Mouse (Mus musculus) adrenal gland, postnatal 4 days (tissue): Measurements from ENCODE around the gene Pqlc2. TPM values are rescaled to one million over a fixed set of nuclear protein-coding genes. Genes with fewer than 3 reads are reported as not detected.
A peak's percentile ranks its signal among the peaks of the same experiment; 100 is the strongest.

Source experiments
- DNase-seq, 2 experiments: peaks; one replicate each; pipeline ENCODE4 v3.0.0; 2021 to 2022; ENCODE audit warnings: low spot score in 2 of 2, mixed read lengths in 2 of 2
- total RNA-seq, 2 experiments: library from RNA; stranded (reverse); gene quantifications; 2 replicates each; pipeline ENCODE4 v1.2.3; 2021

Gene Pqlc2
- total RNA-seq, 2 experiments from 2014 or later, result 9.8 to 10.6 TPM

- DNase-seq, result no peak
These were observed 44.0 kb downstream of the Pqlc2 start for GRCm38 (mm10) chr4:139266500-139266865.

- no peak for DNase-seq
These were observed 44.6 kb downstream of the Pqlc2 start for GRCm38 (mm10) chr4:139265783-139266499.

GRCm38 (mm10) chr4:139262981-139263380 lies 47.5 kb downstream of the Pqlc2 start:
- no peak for DNase-seq

- DNase-seq, result no peak
These were observed 51.1 kb downstream of the Pqlc2 start for GRCm38 (mm10) chr4:139259302-139259871.

GRCm38 (mm10) chr4:139258621-139259301 lies 51.7 kb downstream of the Pqlc2 start:
- no peak for DNase-seq

- no peak for DNase-seq
These were observed 53.8 kb downstream of the Pqlc2 start for GRCm38 (mm10) chr4:139256708-139257107.

GRCm38 (mm10) chr4:139256146-139256545 lies 54.4 kb downstream of the Pqlc2 start:
- no peak for DNase-seq

- no peak for DNase-seq
These were observed 57.3 kb downstream of the Pqlc2 start for GRCm38 (mm10) chr4:139253206-139253605.

GRCm38 (mm10) chr4:139252051-139252760 lies 58.3 kb downstream of the Pqlc2 start:
- DNase-seq, result peak; percentile 58 to 80

GRCm38 (mm10) chr4:139250886-139251285 lies 59.6 kb downstream of the Pqlc2 start:
- no peak for DNase-seq

GRCm38 (mm10) chr4:139250043-139250442 lies 60.5 kb downstream of the Pqlc2 start:
- no peak for DNase-seq

- DNase-seq, result no peak
These were observed 61.8 kb downstream of the Pqlc2 start for GRCm38 (mm10) chr4:139248736-139249135.

- no peak for DNase-seq
These were observed 62.5 kb downstream of the Pqlc2 start for GRCm38 (mm10) chr4:139247966-139248365.

- no peak for DNase-seq
These were observed 64.2 kb downstream of the Pqlc2 start for GRCm38 (mm10) chr4:139246130-139246877.

GRCm38 (mm10) chr4:139245534-139245933 lies 65.0 kb downstream of the Pqlc2 start:
- no peak for DNase-seq

GRCm38 (mm10) chr4:139244766-139245165 lies 65.7 kb downstream of the Pqlc2 start:
- DNase-seq, result no peak

- DNase-seq, result no peak
These were observed 66.3 kb downstream of the Pqlc2 start for GRCm38 (mm10) chr4:139244176-139244575.
